Mouse (Mus musculus): ENCODE results near the gene Tmprss4. TPM values are rescaled to one million over a fixed set of nuclear protein-coding genes. Genes with fewer than 3 reads are reported as not detected.

The Tmprss4 gene
- polyA plus RNA-seq, 1 experiment from 2014 or later: not detected

DNA sequence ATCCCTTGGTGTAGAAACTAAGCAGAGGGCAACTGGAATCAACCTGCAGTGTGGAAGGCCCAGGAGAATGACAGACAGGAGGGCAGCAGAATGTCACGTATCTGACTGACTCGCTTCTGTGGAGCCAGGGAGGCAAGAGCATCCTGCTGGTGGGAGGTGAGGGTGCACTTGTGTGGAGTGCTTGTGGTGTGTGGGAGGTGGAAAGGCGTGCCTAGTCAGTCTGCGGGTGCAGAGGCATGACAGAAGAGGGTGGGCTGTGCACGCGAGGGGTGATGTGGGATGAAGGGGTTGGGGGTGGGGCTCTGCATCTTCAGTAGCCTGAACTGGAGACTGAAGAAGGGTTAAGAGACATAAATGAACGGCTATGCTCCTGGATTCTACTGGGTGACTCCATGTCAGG is 50.5 kb downstream of the Tmprss4 start:
- Histone ChIP-seq H3K4me3 (ENCODE audit: low read depth, low read length) (no peak overlapping the region), H3K4me2 (ENCODE audit: low read depth) (no peak overlapping the region), H3K27me3 (ENCODE audit: control insufficient read depth, insufficient read depth, low read length) (no peaks in the 10 kb centered on the region), H3K27ac (ENCODE audit: low read depth, low read length) (no peak overlapping the region), H3K36me3 (ENCODE audit: control insufficient read depth, insufficient read depth, low read length) (no peaks in the 10 kb centered on the region), H3K4me1 (ENCODE audit: control insufficient read depth, insufficient read depth, low read length) (no peaks in the 10 kb centered on the region), H3K9ac (ENCODE audit: low read length) (no peak overlapping the region), H3K9me3 (ENCODE audit: control insufficient read depth, low read length) (no peaks in the 10 kb centered on the region)
- ATAC-seq (ENCODE audit: insufficient read depth, low FRiP score, low TSS enrichment) (no peak), DNase-seq (ENCODE audit: low spot score) (no peak)
- WGBS: 79% methylated on average over 7 of the region's 7 CpGs

DNA sequence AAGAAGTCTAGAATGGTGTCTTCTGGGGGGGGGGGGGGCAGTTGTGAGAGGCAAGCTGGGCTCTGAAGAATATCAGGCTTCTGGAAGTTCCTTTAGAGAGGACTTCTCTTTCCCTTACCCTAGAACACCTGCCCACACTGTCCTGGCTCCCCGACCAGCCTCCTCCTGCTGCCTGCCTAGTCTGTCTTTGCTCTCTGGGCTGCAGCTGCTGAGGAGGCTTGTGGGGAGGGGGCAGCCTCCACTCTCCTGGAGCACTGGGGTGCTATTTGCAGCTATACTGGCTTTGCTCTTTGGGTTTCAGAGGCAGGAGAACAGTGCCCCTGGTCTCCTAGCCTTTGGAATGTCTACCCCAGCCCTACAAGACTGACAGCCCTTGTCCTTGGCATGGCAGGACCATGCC is 53.0 kb downstream of the Tmprss4 start:
- no peak for DNase-seq (ENCODE audit: low spot score)
- Histone ChIP-seq H3K36me3 (ENCODE audit: control insufficient read depth, insufficient read depth, low read length) (no peaks in the 10 kb centered on the region), H3K9me3 (ENCODE audit: control insufficient read depth, low read length) (no peaks in the 10 kb centered on the region), H3K4me1 (ENCODE audit: control insufficient read depth, insufficient read depth, low read length) (peaks cover 1% of the 10 kb centered on the region; the same call in 1 of the 2 replicates), H3K4me2 (ENCODE audit: low read depth) (no peak overlapping the region), H3K4me3 (ENCODE audit: low read depth, low read length) (no peak overlapping the region), H3K27me3 (ENCODE audit: control insufficient read depth, insufficient read depth, low read length) (peaks cover under 1% of the 10 kb centered on the region; the same call in 1 of the 2 replicates), H3K9ac (ENCODE audit: low read length) (no peak overlapping the region), H3K27ac (ENCODE audit: low read depth, low read length) (no peak overlapping the region)
- ATAC-seq (ENCODE audit: insufficient read depth, low FRiP score, low TSS enrichment): no peak
- 81% methylated on average over 1 of the region's 1 CpGs for WGBS

DNA sequence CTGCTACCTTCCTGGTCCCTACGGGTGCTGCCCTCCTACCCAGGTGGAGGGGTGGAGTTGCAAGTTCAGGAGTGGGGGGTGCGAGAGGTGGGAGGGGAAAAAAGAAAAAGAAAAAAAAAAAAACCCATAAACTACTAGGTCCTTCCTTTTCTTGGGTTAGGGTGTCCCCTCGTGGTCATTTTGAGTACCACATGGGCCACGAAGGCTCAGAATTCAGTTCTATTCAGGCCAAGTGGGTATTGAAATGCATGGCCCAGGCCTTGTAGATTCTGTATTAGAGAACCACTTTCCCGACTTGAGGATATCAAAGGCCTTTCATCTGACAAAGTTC is 57.7 kb downstream of the Tmprss4 start:
- Histone ChIP-seq H3K27me3 (ENCODE audit: control insufficient read depth, insufficient read depth, low read length) (peaks cover 4% of the 10 kb centered on the region; the same call in 1 of the 2 replicates), H3K9me3 (ENCODE audit: control insufficient read depth, low read length) (no peaks in the 10 kb centered on the region), H3K4me1 (ENCODE audit: control insufficient read depth, insufficient read depth, low read length) (peaks cover 4% of the 10 kb centered on the region; the same call in 1 of the 2 replicates), H3K4me3 (ENCODE audit: low read depth, low read length) (peak overlapping the region; percentile 24), H3K9ac (ENCODE audit: low read length) (no peak overlapping the region), H3K27ac (ENCODE audit: low read depth, low read length) (no peak overlapping the region), H3K36me3 (ENCODE audit: control insufficient read depth, insufficient read depth, low read length) (no peaks in the 10 kb centered on the region), H3K4me2 (ENCODE audit: low read depth) (peak overlapping the region; percentile 60)
- peak; percentile 79 for DNase-seq (ENCODE audit: low spot score)
- WGBS: 2% methylated on average over 5 of the region's 5 CpGs
- no peak for ATAC-seq (ENCODE audit: insufficient read depth, low FRiP score, low TSS enrichment)

DNA sequence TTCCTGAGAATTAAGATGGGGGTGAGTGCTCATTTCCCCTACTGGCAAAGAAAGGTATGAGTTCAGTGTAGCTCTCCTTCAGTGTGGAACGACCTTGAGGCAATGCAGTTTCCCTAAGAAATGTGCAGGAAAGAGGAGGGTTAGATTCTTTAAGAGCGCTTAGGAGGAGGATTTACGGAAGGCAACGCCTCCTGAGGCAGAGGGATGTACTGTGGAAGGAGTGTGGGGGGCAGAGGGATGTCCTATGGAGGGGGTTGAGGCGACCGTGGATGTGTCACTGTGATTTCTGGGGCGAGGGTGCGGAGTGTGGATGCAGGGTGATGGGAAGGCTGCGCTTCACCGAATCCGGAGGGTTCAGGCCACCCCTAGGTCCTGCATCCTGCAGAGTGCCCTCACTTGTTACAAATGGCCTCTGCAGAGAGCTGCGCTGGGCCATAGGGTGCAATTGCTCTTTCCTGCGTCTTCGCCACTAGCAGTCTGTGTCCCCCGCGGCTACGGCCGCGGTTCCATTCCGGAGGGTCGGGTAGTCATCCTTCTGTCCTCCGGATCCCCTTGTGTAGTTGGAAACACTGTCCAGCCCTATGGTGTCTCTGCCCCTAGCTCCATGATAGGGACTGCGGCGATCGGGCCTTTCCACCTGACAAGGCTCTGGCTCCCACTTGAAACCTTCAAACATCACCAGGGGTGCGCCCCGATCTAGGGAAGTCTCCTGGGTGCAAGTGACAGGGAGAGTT is 58.2 kb downstream of the Tmprss4 start:
- 3% methylated on average over 27 of the region's 27 CpGs for WGBS

DNA sequence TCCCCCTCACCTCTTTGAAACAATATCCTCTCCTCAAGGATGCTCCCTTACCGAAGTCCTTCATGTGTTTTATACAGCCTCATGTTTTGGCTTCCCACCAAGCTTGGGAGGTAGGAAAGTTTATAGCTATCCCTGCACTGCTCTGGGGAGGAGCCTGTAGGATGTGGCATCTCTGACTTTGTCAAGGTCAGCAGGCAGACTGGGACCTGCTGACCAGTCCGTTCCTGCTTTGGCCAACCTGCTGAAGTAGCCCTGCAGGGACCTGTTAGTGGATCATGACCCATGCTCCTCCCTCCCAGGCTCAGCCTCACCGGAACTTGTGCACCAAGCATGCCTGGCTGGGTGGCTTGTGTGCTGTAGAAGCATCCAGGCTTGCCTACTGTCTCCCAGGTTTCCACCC is 61.2 kb downstream of the Tmprss4 start:
- H3K9me3 ChIP-seq (ENCODE audit: control insufficient read depth, low read length): no peaks in the 10 kb centered on the region
- no peak overlapping the region for H3K9ac ChIP-seq (ENCODE audit: low read length)
- H3K4me1 ChIP-seq (ENCODE audit: control insufficient read depth, insufficient read depth, low read length): peaks cover 4% of the 10 kb centered on the region; the same call in 1 of the 2 replicates
- ATAC-seq (ENCODE audit: insufficient read depth, low FRiP score, low TSS enrichment) (no peak), DNase-seq (ENCODE audit: low spot score) (no peak)
- no peak overlapping the region for H3K27ac ChIP-seq (ENCODE audit: low read depth, low read length)
- no peak overlapping the region for H3K4me3 ChIP-seq (ENCODE audit: low read depth, low read length)
- 54% methylated on average over 3 of the region's 3 CpGs for WGBS
- peaks cover 33% of the 10 kb centered on the region for H3K27me3 ChIP-seq (ENCODE audit: control insufficient read depth, insufficient read depth, low read length)
- no peaks in the 10 kb centered on the region for H3K36me3 ChIP-seq (ENCODE audit: control insufficient read depth, insufficient read depth, low read length)
- no peak overlapping the region for H3K4me2 ChIP-seq (ENCODE audit: low read depth)

More for the DNA sequence above, 58.2 kb downstream of the Tmprss4 start:
- Histone ChIP-seq H3K27me3 (ENCODE audit: control insufficient read depth, insufficient read depth, low read length) (peaks cover 4% of the 10 kb centered on the region; the same call in 1 of the 2 replicates), H3K4me3 (ENCODE audit: low read depth, low read length) (peak overlapping the region; percentile 24), H3K36me3 (ENCODE audit: control insufficient read depth, insufficient read depth, low read length) (no peaks in the 10 kb centered on the region), H3K9me3 (ENCODE audit: control insufficient read depth, low read length) (no peaks in the 10 kb centered on the region), H3K9ac (ENCODE audit: low read length) (peak overlapping the region; percentile 37), H3K4me2 (ENCODE audit: low read depth) (peak overlapping the region; percentile 60), H3K4me1 (ENCODE audit: control insufficient read depth, insufficient read depth, low read length) (peaks cover 4% of the 10 kb centered on the region; the same call in 1 of the 2 replicates), H3K27ac (ENCODE audit: low read depth, low read length) (no peak overlapping the region)
- ATAC-seq (ENCODE audit: insufficient read depth, low FRiP score, low TSS enrichment) (no peak; the same call in 1 of the 2 replicates), DNase-seq (ENCODE audit: low spot score) (peak; percentile 25)

DNA sequence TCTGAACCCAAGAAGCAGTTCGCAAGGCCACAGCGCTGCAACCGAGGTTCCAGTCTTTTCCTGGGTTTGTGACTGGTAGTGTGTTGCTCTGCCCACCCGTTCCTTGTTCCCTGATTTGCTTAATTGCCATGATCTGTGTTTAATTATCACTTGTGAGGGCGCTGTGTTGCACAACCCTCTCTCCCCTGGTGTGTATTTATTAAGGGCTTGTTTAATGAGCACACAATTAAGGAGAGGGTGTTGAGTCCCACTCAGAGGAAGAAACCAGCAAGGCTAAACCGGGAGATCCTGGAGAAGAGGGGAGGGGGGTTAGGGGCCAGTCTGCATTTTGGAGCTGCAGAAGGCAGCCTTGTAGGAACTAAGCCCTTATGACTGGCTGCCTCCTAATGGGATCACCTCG is 62.9 kb downstream of the Tmprss4 start:
- no peak overlapping the region for H3K4me2 ChIP-seq (ENCODE audit: low read depth)
- H3K9me3 ChIP-seq (ENCODE audit: control insufficient read depth, low read length): no peaks in the 10 kb centered on the region
- H3K36me3 ChIP-seq (ENCODE audit: control insufficient read depth, insufficient read depth, low read length): no peaks in the 10 kb centered on the region
- peaks cover 44% of the 10 kb centered on the region for H3K27me3 ChIP-seq (ENCODE audit: control insufficient read depth, insufficient read depth, low read length)
- no peak overlapping the region for H3K27ac ChIP-seq (ENCODE audit: low read depth, low read length)
- no peak overlapping the region for H3K9ac ChIP-seq (ENCODE audit: low read length)
- H3K4me3 ChIP-seq (ENCODE audit: low read depth, low read length): no peak overlapping the region
- H3K4me1 ChIP-seq (ENCODE audit: control insufficient read depth, insufficient read depth, low read length): peaks cover 6% of the 10 kb centered on the region; the same call in 1 of the 2 replicates
- no peak for DNase-seq (ENCODE audit: low spot score)
- ATAC-seq (ENCODE audit: insufficient read depth, low FRiP score, low TSS enrichment): no peak
- WGBS: 53% methylated on average over 7 of the region's 7 CpGs

DNA sequence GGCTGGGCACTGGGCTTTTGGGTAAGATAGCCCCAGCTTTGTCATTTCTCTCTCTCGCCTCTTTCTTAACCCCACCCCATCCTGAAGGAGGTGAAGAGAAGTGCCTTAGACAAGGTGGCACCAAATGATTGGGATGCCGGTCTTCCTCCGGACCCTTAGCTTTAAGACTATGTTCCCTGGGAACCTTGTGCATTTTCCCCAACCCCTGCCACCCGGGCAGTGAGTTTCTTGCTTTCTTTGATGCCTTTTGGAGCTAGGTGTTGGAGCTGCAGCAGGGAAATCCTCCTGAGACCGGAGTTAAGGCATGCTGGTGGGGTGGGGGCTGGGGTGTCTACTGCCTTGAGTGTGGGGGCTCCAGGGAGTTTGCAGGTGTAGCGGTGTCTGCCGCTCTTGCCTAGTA is 64.8 kb downstream of the Tmprss4 start:
- Histone ChIP-seq H3K27me3 (ENCODE audit: control insufficient read depth, insufficient read depth, low read length) (peaks cover 40% of the 10 kb centered on the region), H3K27ac (ENCODE audit: low read depth, low read length) (no peak overlapping the region), H3K9ac (ENCODE audit: low read length) (no peak overlapping the region), H3K4me1 (ENCODE audit: control insufficient read depth, insufficient read depth, low read length) (0 out of 2 replicates have a peak, but pooled peaks cover 3% of the 10 kb centered on the region), H3K9me3 (ENCODE audit: control insufficient read depth, low read length) (no peaks in the 10 kb centered on the region), H3K36me3 (ENCODE audit: control insufficient read depth, insufficient read depth, low read length) (no peaks in the 10 kb centered on the region), H3K4me2 (ENCODE audit: low read depth) (peak overlapping the region; percentile 90), H3K4me3 (ENCODE audit: low read depth, low read length) (peak overlapping the region; percentile 47)
- no peak for ATAC-seq (ENCODE audit: insufficient read depth, low FRiP score, low TSS enrichment)
- no peak for DNase-seq (ENCODE audit: low spot score)
- 4% methylated on average over 7 of the region's 7 CpGs for WGBS

DNA sequence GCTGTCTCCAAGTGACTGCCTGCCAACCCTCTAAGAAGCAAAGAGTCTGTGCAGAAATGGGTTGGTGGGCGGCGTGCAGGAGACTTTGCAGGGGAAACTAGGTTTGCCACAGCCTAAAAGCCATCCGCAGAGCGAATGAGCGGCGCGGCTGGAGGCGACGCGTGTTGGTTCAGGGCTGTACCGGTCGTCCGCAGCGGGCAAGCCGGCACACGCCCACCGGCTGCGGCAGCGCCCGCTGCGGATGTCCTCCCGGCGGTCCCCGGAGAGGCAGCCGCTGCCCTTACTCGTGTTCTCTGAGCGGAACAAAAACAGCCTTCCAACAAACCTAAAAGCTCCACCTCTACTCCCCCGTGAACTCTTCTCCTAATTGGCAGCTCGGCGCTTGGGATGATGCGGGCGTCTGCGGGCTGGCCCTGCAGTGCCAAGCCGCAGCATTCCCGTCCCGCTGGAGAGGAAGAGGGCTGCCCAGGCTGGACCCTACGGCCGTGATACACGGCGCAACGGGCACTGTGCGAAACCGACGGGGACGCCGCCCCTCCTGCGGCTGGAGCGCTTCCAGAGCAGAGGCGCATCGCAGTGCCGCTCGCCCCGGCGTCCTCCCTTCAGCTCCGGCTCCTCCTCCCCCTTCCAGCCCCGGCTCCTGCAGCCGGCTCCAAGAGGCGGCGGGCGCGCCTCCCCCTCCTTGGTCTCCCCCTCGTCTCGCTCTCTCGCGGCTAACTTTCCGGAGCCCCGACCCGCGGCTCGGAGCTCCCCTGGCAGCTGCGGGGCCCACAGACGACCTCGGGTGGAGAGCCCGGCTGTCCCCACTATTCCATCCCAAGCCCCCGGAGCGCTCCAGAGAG is 65.5 kb downstream of the Tmprss4 start, which contains the start of gene Scn4b:
Scn4b (plus strand) TSS at position 205 of the 842 bp plus-strand sequence.
- Histone ChIP-seq H3K9ac (ENCODE audit: low read length) (peak within 1 kb of the TSS; percentile 44), H3K4me1 (ENCODE audit: control insufficient read depth, insufficient read depth, low read length) (0 out of 2 replicates have a peak, but pooled peaks cover 3% of the 10 kb centered on the region), H3K36me3 (ENCODE audit: control insufficient read depth, insufficient read depth, low read length) (no peaks in the 10 kb centered on the region), H3K9me3 (ENCODE audit: control insufficient read depth, low read length) (no peaks in the 10 kb centered on the region), H3K27ac (ENCODE audit: low read depth, low read length) (no peak within 1 kb of the TSS), H3K27me3 (ENCODE audit: control insufficient read depth, insufficient read depth, low read length) (peaks cover 40% of the 10 kb centered on the region), H3K4me2 (ENCODE audit: low read depth) (peak within 1 kb of the TSS; percentile 90), H3K4me3 (ENCODE audit: low read depth, low read length) (peak within 1 kb of the TSS; percentile 47)
- ATAC-seq (ENCODE audit: insufficient read depth, low FRiP score, low TSS enrichment) (no peak), DNase-seq (ENCODE audit: low spot score) (peak; percentile 66)
- under 1% methylated on average over 74 of the region's 76 CpGs for WGBS

All from neural tube, embryonic 11.5 days (tissue).